Mouse (Mus musculus): Measurements from ENCODE around the gene Hmg20a. TPM values are rescaled to one million over a fixed set of nuclear protein-coding genes. Genes with fewer than 3 reads are reported as not detected.
A peak's percentile ranks its signal among the peaks of the same experiment; 100 is the strongest.

Gene Hmg20a
- total RNA-seq, 2 experiments from 2014 or later: 11.8 to 13.1 TPM

GRCm38 (mm10) chr9:56507682-56508061 is 89.3 kb downstream of the Hmg20a start:
- intact Hi-C loops (cut with DNase I): loop anchor here (2.0 kb wide), 2 partner anchors 45 to 243 kb away; no protein-coding TSS in a partner anchor
- no peak for DNase-seq

GRCm38 (mm10) chr9:56508835-56509451 is 90.5 kb downstream of the Hmg20a start:
- intact Hi-C loops (cut with DNase I): no loop called here
- no peak for DNase-seq

- intact Hi-C loops (cut with DNase I): no loop called here
- DNase-seq: no peak
These were observed 91.9 kb downstream of the Hmg20a start for GRCm38 (mm10) chr9:56510281-56510680.

- no peak for DNase-seq
- intact Hi-C loops (cut with DNase I): no loop called here
These were observed 94.1 kb downstream of the Hmg20a start for GRCm38 (mm10) chr9:56512486-56512885.

GRCm38 (mm10) chr9:56515110-56515509 is 96.7 kb downstream of the Hmg20a start:
- no peak for DNase-seq
- intact Hi-C loops (cut with DNase I): no loop called here

GRCm38 (mm10) chr9:56516219-56516618 is 97.8 kb downstream of the Hmg20a start:
- intact Hi-C loops (cut with DNase I): no loop called here
- no peak for DNase-seq

GRCm38 (mm10) chr9:56516692-56517263 is 98.4 kb downstream of the Hmg20a start:
- intact Hi-C loops (cut with DNase I): no loop called here
- DNase-seq: peak in 1 of 2 experiments; percentile 32

GRCm38 (mm10) chr9:56522281-56522680 is 103.9 kb downstream of the Hmg20a start:
- intact Hi-C loops (cut with DNase I): no loop called here
- DNase-seq: no peak

- intact Hi-C loops (cut with DNase I): no loop called here
- DNase-seq: no peak
These were observed 109.5 kb downstream of the Hmg20a start for GRCm38 (mm10) chr9:56527951-56528350.

GRCm38 (mm10) chr9:56531991-56532390 is 113.6 kb downstream of the Hmg20a start:
- no peak for DNase-seq
- intact Hi-C loops (cut with DNase I): no loop called here

GRCm38 (mm10) chr9:56533916-56534315 is 115.5 kb downstream of the Hmg20a start:
- intact Hi-C loops (cut with DNase I): no loop called here
- no peak for DNase-seq

GRCm38 (mm10) chr9:56534727-56535126 is 116.3 kb downstream of the Hmg20a start:
- intact Hi-C loops (cut with DNase I): no loop called here
- no peak for DNase-seq

GRCm38 (mm10) chr9:56535361-56535760 is 117.0 kb downstream of the Hmg20a start:
- DNase-seq: no peak
- intact Hi-C loops (cut with DNase I): no loop called here

GRCm38 (mm10) chr9:56540051-56540450 is 121.6 kb downstream of the Hmg20a start:
- intact Hi-C loops (cut with DNase I): no loop called here
- DNase-seq: no peak

- intact Hi-C loops (cut with DNase I): loop anchor here (5.0 kb wide), 1 partner anchor 143 kb away; no protein-coding TSS in a partner anchor
- DNase-seq: no peak
These were observed 126.5 kb downstream of the Hmg20a start for GRCm38 (mm10) chr9:56544687-56545475.

Other genes with a start within 250 kb of the Hmg20a start
- gene Peak1, start 542 bp upstream of the Hmg20a start, total RNA-seq (2021): 10 to 100 TPM; 10.3 to 12.5 TPM

All from gastrocnemius, postnatal 36 days (tissue).